Mouse (Mus musculus): Measurements from ENCODE around the gene Grik1. TPM values are rescaled to one million over a fixed set of nuclear protein-coding genes. Genes with fewer than 3 reads are reported as not detected.

Gene Grik1
- polyA plus RNA-seq, 1 experiment from 2014 or later, result 1.0 TPM

DNA sequence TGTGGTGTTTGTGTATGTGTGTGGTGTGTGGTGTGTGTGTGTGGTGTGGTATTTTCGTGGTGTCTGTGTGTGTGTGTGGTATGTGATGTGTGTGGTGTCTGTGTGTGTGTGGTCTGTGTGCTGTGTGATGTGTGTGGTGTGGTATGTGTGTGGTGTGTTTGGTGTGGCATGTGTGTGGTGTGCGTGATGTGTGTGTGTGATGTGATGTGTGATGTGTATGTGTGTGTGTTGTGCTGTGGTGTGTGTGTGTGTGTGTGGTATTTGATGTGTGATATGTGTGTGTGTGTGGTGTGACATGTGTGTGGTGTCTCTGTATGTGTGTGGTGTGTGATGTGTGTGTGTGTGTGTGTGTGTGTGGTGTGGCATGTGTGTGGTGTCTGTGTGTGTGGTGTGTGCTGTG, 388.9 kb downstream of the Grik1 start:
- H3K9me3 ChIP-seq, result no peaks in the 10 kb centered on the region
- DNase-seq (ENCODE audit: extremely low spot score, low spot score), result no peak
- WGBS, result 86% methylated on average over 2 of the region's 2 CpGs

DNA sequence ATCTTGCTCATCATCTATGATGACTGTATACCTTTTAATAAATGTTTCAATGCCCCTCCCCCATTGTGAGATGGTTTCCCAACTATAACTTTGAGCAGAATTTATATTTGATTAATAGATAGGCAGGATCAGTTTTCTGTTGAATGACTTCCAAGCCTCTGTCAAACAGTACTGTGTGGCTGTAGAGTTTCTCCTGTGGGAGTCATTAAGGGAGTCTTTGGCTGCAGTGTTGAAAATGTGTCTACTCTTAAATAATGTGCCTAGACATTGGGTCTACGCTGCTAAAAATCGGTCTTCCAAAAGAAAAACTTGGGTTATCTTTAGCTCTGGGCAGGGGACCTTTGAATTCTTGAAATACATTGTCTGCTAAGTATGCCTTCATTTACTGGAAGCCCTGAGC, 414.1 kb downstream of the Grik1 start:
- no peaks in the 10 kb centered on the region for H3K9me3 ChIP-seq
- no peaks in the 10 kb centered on the region for H3K27me3 ChIP-seq (ENCODE audit: poor library complexity, severe bottlenecking)
- no peak overlapping the region for H3K4me3 ChIP-seq
- H3K36me3 ChIP-seq (replicated peaks), result no peaks in the 10 kb centered on the region
- WGBS, result 92% methylated on average over 2 of the region's 2 CpGs
- DNase-seq (ENCODE audit: extremely low spot score, low spot score), result no peak
- H3K4me1 ChIP-seq, result no peaks in the 10 kb centered on the region
- H3K27ac ChIP-seq, result no peak overlapping the region

More for the DNA sequence above, 388.9 kb downstream of the Grik1 start:
- no peak overlapping the region for H3K27ac ChIP-seq
- no peaks in the 10 kb centered on the region for H3K36me3 ChIP-seq (replicated peaks)
- H3K4me3 ChIP-seq, result no peak overlapping the region
- no peaks in the 10 kb centered on the region for H3K27me3 ChIP-seq (ENCODE audit: poor library complexity, severe bottlenecking)
- no peaks in the 10 kb centered on the region for H3K4me1 ChIP-seq

DNA sequence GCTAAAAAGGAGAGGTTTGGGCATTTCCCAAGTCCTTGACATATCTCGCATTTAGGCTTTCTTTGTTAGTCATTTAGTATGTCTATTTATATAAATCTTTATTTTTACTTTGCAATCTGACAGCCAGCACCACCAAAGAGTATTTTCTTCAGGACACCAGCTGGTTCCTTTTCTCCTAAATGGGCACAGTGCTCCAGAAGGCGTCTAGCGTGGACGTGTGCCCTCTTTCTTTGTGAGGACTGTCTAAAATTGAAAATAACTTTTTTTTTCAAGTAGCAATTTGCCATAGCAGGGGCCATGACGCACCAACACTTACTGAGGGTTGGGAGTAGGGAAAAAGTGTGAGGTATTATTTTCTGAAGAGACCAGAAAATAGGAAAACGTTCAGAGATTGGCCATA, 425.5 kb downstream of the Grik1 start:
- Histone ChIP-seq H3K4me3 (no peak overlapping the region), H3K27me3 (ENCODE audit: poor library complexity, severe bottlenecking) (no peaks in the 10 kb centered on the region), H3K27ac (no peak overlapping the region), H3K4me1 (no peaks in the 10 kb centered on the region), H3K9me3 (no peaks in the 10 kb centered on the region), H3K36me3 (replicated peaks) (no peaks in the 10 kb centered on the region)
- DNase-seq (ENCODE audit: extremely low spot score, low spot score), result no peak
- 93% methylated on average over 6 of the region's 6 CpGs for WGBS

DNA sequence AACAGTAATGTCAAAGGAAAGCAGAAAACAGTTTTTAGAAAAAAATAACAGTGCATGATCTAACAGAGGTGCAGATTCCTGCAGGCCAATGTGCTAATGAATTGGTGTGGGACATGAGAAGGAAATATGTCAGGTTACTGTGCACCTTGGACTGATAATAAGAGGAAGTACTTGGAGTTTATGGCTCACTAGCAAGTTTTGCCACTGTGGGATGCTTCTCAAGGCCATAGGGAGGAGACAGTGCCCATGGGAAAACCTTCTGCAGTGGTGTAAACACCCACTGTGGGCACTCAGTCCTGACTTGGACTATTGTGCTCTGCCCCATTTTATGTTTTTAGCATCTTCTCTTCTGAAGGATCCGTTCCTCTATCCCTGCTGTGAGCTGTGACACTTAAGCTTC, 428.3 kb downstream of the Grik1 start:
- no peak for DNase-seq (ENCODE audit: extremely low spot score, low spot score)
- Histone ChIP-seq H3K4me3 (no peak overlapping the region), H3K36me3 (replicated peaks) (no peaks in the 10 kb centered on the region), H3K9me3 (no peaks in the 10 kb centered on the region), H3K27ac (no peak overlapping the region), H3K27me3 (ENCODE audit: poor library complexity, severe bottlenecking) (no peaks in the 10 kb centered on the region), H3K4me1 (no peaks in the 10 kb centered on the region)
- WGBS, result 34% methylated on average over 1 of the region's 1 CpGs

DNA sequence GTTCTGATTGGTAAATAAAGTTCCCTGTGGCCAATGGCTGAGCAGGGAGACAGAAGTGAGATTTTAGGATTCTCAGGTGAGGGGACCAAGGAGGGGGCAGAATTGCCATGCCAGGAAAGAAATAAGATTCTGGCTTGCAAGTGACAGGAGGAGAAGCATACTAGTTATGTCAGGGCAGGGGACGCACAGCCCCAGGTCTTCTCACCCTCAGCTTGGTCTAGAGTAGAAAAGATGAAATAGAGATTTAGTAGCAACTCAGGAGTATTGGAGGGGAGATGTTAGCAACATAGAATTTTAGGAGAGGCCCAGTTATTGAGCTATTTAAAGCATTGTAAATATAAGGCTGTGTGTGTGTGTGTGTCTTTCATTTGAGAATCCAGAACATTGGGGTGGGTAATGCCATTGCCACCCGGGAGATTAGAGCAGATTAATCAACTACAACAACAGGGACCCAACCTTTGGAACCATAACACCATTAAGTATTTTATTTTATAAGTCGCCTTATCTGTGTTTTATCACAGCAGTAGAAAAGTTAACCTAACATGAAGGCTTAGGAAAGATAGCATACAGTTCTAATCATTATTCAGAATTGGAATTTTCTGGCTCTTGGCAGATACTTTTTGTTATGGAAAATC, 436.5 kb downstream of the Grik1 start:
- Histone ChIP-seq H3K4me3 (no peak overlapping the region), H3K36me3 (replicated peaks) (no peaks in the 10 kb centered on the region), H3K27ac (no peak overlapping the region), H3K27me3 (ENCODE audit: poor library complexity, severe bottlenecking) (no peaks in the 10 kb centered on the region), H3K9me3 (no peaks in the 10 kb centered on the region), H3K4me1 (no peaks in the 10 kb centered on the region)
- WGBS, result 90% methylated on average over 3 of the region's 3 CpGs
- no peak for DNase-seq (ENCODE audit: extremely low spot score, low spot score)

DNA sequence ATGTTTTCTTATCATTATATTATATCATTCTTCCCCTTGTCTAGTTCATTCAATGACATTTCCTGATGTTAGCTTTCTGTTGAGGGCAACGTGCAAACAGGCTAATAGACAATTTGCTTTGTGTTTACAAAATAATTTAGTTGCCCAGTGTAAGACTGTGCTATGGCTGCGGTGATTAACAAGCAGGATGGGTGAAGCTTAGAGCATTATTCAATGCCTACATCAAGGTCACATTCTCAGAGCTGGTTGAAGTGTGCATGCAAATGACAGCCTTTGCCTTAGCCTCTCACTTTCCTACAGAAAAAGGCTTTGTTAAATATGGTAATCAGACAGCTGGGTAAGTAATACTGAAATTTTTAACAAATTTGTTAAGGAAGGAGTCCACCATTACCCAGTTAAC, 438.5 kb downstream of the Grik1 start:
- no peaks in the 10 kb centered on the region for H3K27me3 ChIP-seq (ENCODE audit: poor library complexity, severe bottlenecking)
- H3K36me3 ChIP-seq (replicated peaks), result no peaks in the 10 kb centered on the region
- H3K4me3 ChIP-seq, result no peak overlapping the region
- no peak for DNase-seq (ENCODE audit: extremely low spot score, low spot score)
- 79% methylated on average over 2 of the region's 2 CpGs for WGBS
- no peaks in the 10 kb centered on the region for H3K9me3 ChIP-seq
- H3K4me1 ChIP-seq, result no peaks in the 10 kb centered on the region
- no peak overlapping the region for H3K27ac ChIP-seq

DNA sequence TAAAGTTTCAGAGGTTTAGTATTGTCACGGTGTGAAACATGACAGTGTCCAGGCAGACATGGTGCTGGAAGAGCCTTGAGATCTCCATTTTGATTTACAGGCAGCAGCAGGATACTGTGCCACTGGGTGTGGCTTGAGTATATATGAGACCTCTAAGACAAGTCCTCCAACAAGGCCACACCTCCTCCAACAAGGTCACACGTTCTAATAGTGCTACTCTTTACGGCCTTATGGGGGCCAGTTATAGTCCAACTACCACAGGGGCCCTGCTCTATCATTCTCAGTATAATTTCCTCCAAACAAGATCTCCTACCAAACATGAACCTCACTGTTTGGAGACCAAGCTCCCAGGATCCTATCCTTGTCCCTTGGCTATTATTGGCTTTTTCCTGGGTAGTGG, 441.3 kb downstream of the Grik1 start:
- Histone ChIP-seq H3K9me3 (no peaks in the 10 kb centered on the region), H3K27ac (no peak overlapping the region), H3K4me1 (no peaks in the 10 kb centered on the region), H3K4me3 (no peak overlapping the region), H3K27me3 (ENCODE audit: poor library complexity, severe bottlenecking) (no peaks in the 10 kb centered on the region), H3K36me3 (replicated peaks) (no peaks in the 10 kb centered on the region)
- DNase-seq (ENCODE audit: extremely low spot score, low spot score), result no peak
- WGBS, result 96% methylated on average over 3 of the region's 3 CpGs

Other genes starting within 250 kb of the Grik1 start
- not detected in 2 replicates for gene Cldn17, start 216.7 kb upstream of the Grik1 start, polyA plus RNA-seq (2016; fragmentation: Nextera tagmentation; extraction: Ambion mirVana)